Mouse (Mus musculus) embryonic facial prominence, embryonic 13.5 days (tissue): ENCODE data around the gene Med13l. TPM values are rescaled to one million over a fixed set of nuclear protein-coding genes. Genes with fewer than 3 reads are reported as not detected.

Experiments
- ATAC-seq: fragments of 200-750 bp; cut with Nextera tagmentation; 2 replicates; pipeline ENCODE4 v1.8.0; 2017; ENCODE audit warnings: low read depth; ENCODE audit not compliant: insufficient number of reproducible peaks, insufficient read depth, low FRiP score, low TSS enrichment
- H3K27ac ChIP-seq: fragments of 300-500 bp; sonication (generic); 2 replicates; pipeline ENCODE4 v1.5.1; 2015; ENCODE audit warnings: moderate library complexity, mild to moderate bottlenecking, inconsistent platforms
- H3K27me3 ChIP-seq: fragments of 300-500 bp; sonication (generic); 2 replicates; pipeline ENCODE4 v1.6.1; 2015; ENCODE audit warnings: mild to moderate bottlenecking, inconsistent platforms
- H3K36me3 ChIP-seq: fragments of 300-500 bp; sonication (generic); 2 replicates; pipeline ENCODE4 v1.6.1; 2015; ENCODE audit warnings: mild to moderate bottlenecking, inconsistent platforms
- H3K4me1 ChIP-seq: fragments of 300-500 bp; sonication (generic); 2 replicates; pipeline ENCODE4 v1.6.1; 2015; ENCODE audit warnings: inconsistent platforms
- H3K4me2 ChIP-seq: fragments of 300-500 bp; sonication (generic); 2 replicates; pipeline ENCODE4 v1.6.1; 2015; ENCODE audit warnings: moderate library complexity, mild to moderate bottlenecking, inconsistent platforms
- H3K4me3 ChIP-seq: fragments of 300-500 bp; sonication (generic); 2 replicates; pipeline ENCODE4 v1.5.1; 2015; ENCODE audit warnings: mild to moderate bottlenecking, inconsistent platforms
- H3K9ac ChIP-seq: fragments of 300-500 bp; sonication (generic); 2 replicates; pipeline ENCODE4 v1.6.1; 2015; ENCODE audit warnings: mild to moderate bottlenecking, inconsistent platforms
- H3K9me3 ChIP-seq: fragments of 300-500 bp; sonication (generic); 2 replicates; pipeline ENCODE4 v1.6.1; 2016; ENCODE audit warnings: inconsistent platforms
- WGBS: fragments of 180-500 bp; shearing (Covaris S2); methylation state at CpG from one replicate; pipeline ENCODE4 v1.1.7; 2015; ENCODE audit warnings: mixed read lengths; 5-methylcytosine and 5-hydroxymethylcytosine counted together
- polyA plus RNA-seq: library from polyadenylated mRNA; unstranded; fragments of >200 nt; fragmentation: Nextera tagmentation; extraction: Ambion mirVana; gene quantifications from 2 replicates; pipeline ENCODE4 v1.2.1, GENCODE M21; 2015

Med13l gene
- polyA plus RNA-seq, 1 experiment from 2014 or later, result 16.6 TPM

DNA sequence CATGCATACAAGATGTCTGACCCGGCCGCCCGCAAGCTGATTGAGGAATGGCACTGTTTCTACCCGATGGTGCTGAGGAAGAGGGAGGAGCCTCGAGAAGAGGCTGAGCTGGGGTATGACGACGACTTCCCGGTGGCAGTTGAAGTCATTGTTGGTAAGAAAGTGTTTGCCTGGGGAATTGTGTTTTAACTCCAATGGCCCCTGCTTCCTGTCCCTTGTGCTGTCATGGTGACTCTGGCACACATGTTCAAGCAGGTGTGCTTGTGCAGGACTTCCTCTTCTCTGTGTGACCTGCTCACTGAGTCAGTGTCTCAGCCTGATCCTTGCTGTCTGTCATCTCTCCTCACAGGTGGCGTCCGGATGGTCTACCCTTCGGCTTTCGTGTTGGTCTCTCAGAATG lies 160.9 kb downstream of the Med13l start:
- H3K4me3 ChIP-seq, result no peak overlapping the region
- H3K9me3 ChIP-seq, result no peaks in the 10 kb centered on the region
- H3K4me2 ChIP-seq, result no peak overlapping the region
- no peak overlapping the region for H3K27ac ChIP-seq
- ATAC-seq, result no peak
- no peak overlapping the region for H3K9ac ChIP-seq
- WGBS, result 85% methylated on average over 12 of the region's 12 CpGs
- H3K27me3 ChIP-seq, result no peaks in the 10 kb centered on the region
- H3K4me1 ChIP-seq, result peaks cover 18% of the 10 kb centered on the region
- peaks cover 46% of the 10 kb centered on the region for H3K36me3 ChIP-seq

GRCm38 (mm10) chr5:118721848-118722247 lies 161.4 kb downstream of the Med13l start:
- no peaks in the 10 kb centered on the region for H3K9me3 ChIP-seq
- H3K4me1 ChIP-seq, result peaks cover 13% of the 10 kb centered on the region
- H3K9ac ChIP-seq, result no peak overlapping the region
- no peaks in the 10 kb centered on the region for H3K27me3 ChIP-seq
- no peak overlapping the region for H3K4me2 ChIP-seq
- 93% methylated on average over 5 of the region's 5 CpGs for WGBS
- no peak overlapping the region for H3K4me3 ChIP-seq
- ATAC-seq, result no peak
- H3K27ac ChIP-seq, result no peak overlapping the region
- peaks cover 50% of the 10 kb centered on the region for H3K36me3 ChIP-seq

- no peak overlapping the region for H3K27ac ChIP-seq
- ATAC-seq, result no peak
Observed at GRCm38 (mm10) chr5:118722456-118722855, 162.0 kb downstream of the Med13l start.

DNA sequence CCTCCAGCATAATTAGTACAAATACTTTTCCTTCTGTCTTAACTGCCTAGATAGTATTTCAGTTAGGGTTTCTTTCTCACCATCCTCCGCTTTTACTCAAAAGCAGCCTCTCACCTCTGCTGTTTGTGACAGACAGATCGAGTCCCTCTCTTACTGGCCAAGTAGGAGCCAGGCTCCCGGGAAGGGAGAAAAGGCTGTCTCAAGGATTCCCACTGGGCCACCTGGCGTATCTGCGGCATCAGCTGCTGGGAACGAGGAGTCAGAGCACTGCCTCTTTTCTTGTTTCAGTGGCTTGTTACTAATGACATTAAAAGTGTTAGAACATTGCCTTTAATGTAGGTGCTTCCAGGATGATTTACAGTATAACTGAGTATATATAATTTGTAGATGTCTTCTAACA lies 164.9 kb downstream of the Med13l start:
- Histone ChIP-seq H3K36me3 (peaks cover 85% of the 10 kb centered on the region), H3K4me1 (0 out of 2 replicates have a peak, but pooled peaks cover 3% of the 10 kb centered on the region), H3K4me2 (no peak overlapping the region), H3K27ac (no peak overlapping the region), H3K27me3 (no peaks in the 10 kb centered on the region), H3K9ac (no peak overlapping the region), H3K4me3 (no peak overlapping the region), H3K9me3 (no peaks in the 10 kb centered on the region)
- WGBS, result 78% methylated on average over 6 of the region's 6 CpGs
- ATAC-seq, result no peak

More at GRCm38 (mm10) chr5:118722456-118722855, 162.0 kb downstream of the Med13l start:
- WGBS, result 79% methylated on average over 3 of the region's 3 CpGs
- Histone ChIP-seq H3K36me3 (peaks cover 56% of the 10 kb centered on the region), H3K4me3 (no peak overlapping the region), H3K27me3 (no peaks in the 10 kb centered on the region), H3K4me1 (peaks cover 7% of the 10 kb centered on the region), H3K4me2 (no peak overlapping the region), H3K9ac (no peak overlapping the region), H3K9me3 (no peaks in the 10 kb centered on the region)

- Histone ChIP-seq H3K4me2 (no peak overlapping the region), H3K36me3 (peaks cover 86% of the 10 kb centered on the region), H3K4me1 (0 out of 2 replicates have a peak, but pooled peaks cover 3% of the 10 kb centered on the region), H3K4me3 (no peak overlapping the region), H3K9me3 (no peaks in the 10 kb centered on the region), H3K27me3 (no peaks in the 10 kb centered on the region), H3K9ac (no peak overlapping the region), H3K27ac (no peak overlapping the region)
- WGBS, result 85% methylated on average over 10 of the region's 10 CpGs
- no peak for ATAC-seq
Observed at GRCm38 (mm10) chr5:118725886-118726505, 165.5 kb downstream of the Med13l start.

- H3K27ac ChIP-seq, result no peak overlapping the region
- no peaks in the 10 kb centered on the region for H3K9me3 ChIP-seq
- 0 out of 2 replicates have a peak, but pooled peaks cover 3% of the 10 kb centered on the region for H3K4me1 ChIP-seq
- peaks cover 86% of the 10 kb centered on the region for H3K36me3 ChIP-seq
- no peak for ATAC-seq
- WGBS, result 86% methylated on average over 16 of the region's 16 CpGs
- H3K4me2 ChIP-seq, result no peak overlapping the region
- H3K27me3 ChIP-seq, result no peaks in the 10 kb centered on the region
- H3K9ac ChIP-seq, result no peak overlapping the region
- H3K4me3 ChIP-seq, result no peak overlapping the region
Observed at GRCm38 (mm10) chr5:118727336-118727735, 166.9 kb downstream of the Med13l start.

DNA sequence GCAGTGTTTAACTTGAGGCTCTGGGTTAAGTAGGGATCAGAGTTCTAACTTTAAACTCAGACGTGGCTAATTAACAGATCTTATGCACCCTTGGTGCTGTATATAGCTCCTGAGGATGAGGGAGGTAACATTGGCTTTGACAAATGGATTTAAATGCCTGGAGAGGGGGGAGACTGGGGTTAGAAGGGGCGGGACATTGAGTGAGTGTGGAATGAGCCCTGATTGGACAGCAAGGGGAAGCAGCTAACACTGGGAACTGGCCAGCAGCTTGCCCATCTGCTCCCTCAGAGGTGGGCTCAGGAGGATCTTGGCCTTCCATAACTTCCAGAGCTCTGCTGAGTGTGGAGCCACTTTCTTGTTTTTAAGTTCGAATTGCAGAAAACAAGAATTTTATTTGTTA lies 171.7 kb downstream of the Med13l start:
- Histone ChIP-seq H3K27me3 (no peaks in the 10 kb centered on the region), H3K27ac (no peak overlapping the region), H3K9me3 (no peaks in the 10 kb centered on the region), H3K36me3 (peaks cover 85% of the 10 kb centered on the region), H3K4me3 (no peak overlapping the region), H3K4me1 (no peaks in the 10 kb centered on the region), H3K4me2 (no peak overlapping the region), H3K9ac (no peak overlapping the region)
- WGBS, result 64% methylated on average over 3 of the region's 3 CpGs
- no peak for ATAC-seq

GRCm38 (mm10) chr5:118732651-118733050 lies 172.2 kb downstream of the Med13l start:
- no peak for ATAC-seq
- no peak overlapping the region for H3K27ac ChIP-seq
- H3K4me1 ChIP-seq, result no peaks in the 10 kb centered on the region
- H3K36me3 ChIP-seq, result peaks cover 81% of the 10 kb centered on the region
- no peaks in the 10 kb centered on the region for H3K9me3 ChIP-seq
- H3K9ac ChIP-seq, result no peak overlapping the region
- H3K4me2 ChIP-seq, result no peak overlapping the region
- no peak overlapping the region for H3K4me3 ChIP-seq
- H3K27me3 ChIP-seq, result no peaks in the 10 kb centered on the region
- WGBS, result 87% methylated on average over 8 of the region's 8 CpGs

- 90% methylated on average over 4 of the region's 4 CpGs for WGBS
- no peaks in the 10 kb centered on the region for H3K4me1 ChIP-seq
- H3K4me3 ChIP-seq, result no peak overlapping the region
- H3K27me3 ChIP-seq, result no peaks in the 10 kb centered on the region
- ATAC-seq, result no peak
- peaks cover 79% of the 10 kb centered on the region for H3K36me3 ChIP-seq
- H3K9ac ChIP-seq, result no peak overlapping the region
- no peak overlapping the region for H3K27ac ChIP-seq
- no peaks in the 10 kb centered on the region for H3K9me3 ChIP-seq
- H3K4me2 ChIP-seq, result no peak overlapping the region
Observed at GRCm38 (mm10) chr5:118733566-118733965, 173.1 kb downstream of the Med13l start.

- H3K4me2 ChIP-seq, result no peak overlapping the region
- WGBS, result 72% methylated on average over 9 of the region's 9 CpGs
Observed at GRCm38 (mm10) chr5:118734455-118734854, 174.0 kb downstream of the Med13l start.

DNA sequence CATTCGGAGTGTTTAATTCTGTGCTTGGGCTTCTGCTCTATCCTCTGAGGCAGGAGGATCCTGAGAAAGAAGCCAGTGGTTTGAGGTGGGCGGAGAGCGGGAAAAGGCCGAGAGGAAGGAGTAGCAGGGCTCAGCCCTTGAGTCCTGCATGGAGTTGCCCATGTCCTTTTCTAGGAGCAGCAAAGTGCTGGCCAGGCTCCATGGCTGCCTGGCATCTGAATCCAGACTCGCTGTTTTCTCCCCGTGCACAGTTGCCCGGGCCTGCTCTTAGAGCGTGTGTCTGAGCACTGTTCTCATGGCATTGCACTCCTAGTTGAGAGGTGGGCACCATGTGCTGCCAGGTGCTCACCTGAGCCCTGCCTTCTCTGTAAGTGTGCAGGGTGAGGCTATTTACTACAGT lies 175.3 kb downstream of the Med13l start:
- WGBS, result 89% methylated on average over 8 of the region's 8 CpGs
- Histone ChIP-seq H3K9ac (no peak overlapping the region), H3K4me2 (no peak overlapping the region), H3K27me3 (no peaks in the 10 kb centered on the region), H3K27ac (no peak overlapping the region), H3K4me1 (no peaks in the 10 kb centered on the region), H3K36me3 (peaks cover 79% of the 10 kb centered on the region), H3K4me3 (no peak overlapping the region), H3K9me3 (0 out of 2 replicates have a peak, but pooled peaks cover 5% of the 10 kb centered on the region)
- no peak for ATAC-seq

More at GRCm38 (mm10) chr5:118734455-118734854, 174.0 kb downstream of the Med13l start:
- Histone ChIP-seq H3K9me3 (no peaks in the 10 kb centered on the region), H3K9ac (no peak overlapping the region), H3K4me1 (no peaks in the 10 kb centered on the region), H3K4me3 (no peak overlapping the region), H3K27ac (no peak overlapping the region), H3K36me3 (peaks cover 79% of the 10 kb centered on the region), H3K27me3 (no peaks in the 10 kb centered on the region)
- no peak for ATAC-seq

- Histone ChIP-seq H3K4me1 (no peaks in the 10 kb centered on the region), H3K4me3 (no peak overlapping the region), H3K4me2 (no peak overlapping the region), H3K27ac (no peak overlapping the region), H3K36me3 (peaks cover 82% of the 10 kb centered on the region), H3K27me3 (no peaks in the 10 kb centered on the region), H3K9me3 (0 out of 2 replicates have a peak, but pooled peaks cover 5% of the 10 kb centered on the region), H3K9ac (no peak overlapping the region)
- ATAC-seq, result no peak
- 37% methylated on average over 1 of the region's 1 CpGs for WGBS
Observed at GRCm38 (mm10) chr5:118737548-118737947, 177.1 kb downstream of the Med13l start.
